Mouse (Mus musculus) frontal cortex, postnatal 36 days (tissue): ENCODE data around the gene Hpd.

ENCODE experiments used
- DNase-seq, 2 experiments: peaks; one replicate each; pipeline ENCODE4 v3.0.0; 2022; ENCODE audit warnings: low spot score in 2 of 2

The Hpd gene

DNA sequence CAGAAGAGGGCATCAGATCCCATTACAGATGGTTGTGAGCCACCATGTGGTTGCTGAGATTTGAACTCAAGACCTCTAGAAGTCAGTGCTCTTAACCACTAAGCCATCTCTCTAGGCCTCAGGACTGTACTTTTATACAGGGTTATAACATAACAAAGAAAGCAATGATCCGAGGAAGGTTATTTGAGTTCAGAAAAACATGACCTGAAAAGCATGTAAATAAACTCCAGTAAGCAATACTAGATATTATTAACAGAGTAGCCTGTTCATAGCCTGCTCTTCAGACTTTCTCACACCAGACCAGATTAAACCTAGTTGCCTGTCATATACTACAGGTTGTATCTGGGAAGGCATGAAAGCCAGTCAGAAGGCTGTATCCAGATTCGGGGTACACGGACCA lies 4.8 kb upstream of the Hpd start:
- no peak for DNase-seq

DNA sequence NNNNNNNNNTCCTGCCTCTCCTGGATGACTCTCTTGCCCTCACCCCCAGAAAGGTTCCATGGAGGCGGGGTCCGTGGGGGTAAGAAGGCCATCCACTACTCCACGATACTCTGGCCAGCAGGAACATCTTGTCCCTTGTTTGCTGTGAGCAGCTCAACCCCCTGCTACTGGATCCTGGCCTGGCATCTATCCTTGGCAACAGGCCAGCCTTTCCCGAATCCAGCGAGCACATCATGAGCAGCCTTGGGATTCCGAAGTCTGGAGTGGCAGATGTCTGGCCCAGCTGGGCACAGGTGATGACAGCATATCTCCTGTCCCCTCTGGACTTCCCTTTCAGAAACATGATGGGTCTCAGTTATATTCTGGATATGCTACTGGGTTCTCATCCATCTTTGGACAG lies 3.4 kb upstream of the Hpd start:
- no peak for DNase-seq

DNA sequence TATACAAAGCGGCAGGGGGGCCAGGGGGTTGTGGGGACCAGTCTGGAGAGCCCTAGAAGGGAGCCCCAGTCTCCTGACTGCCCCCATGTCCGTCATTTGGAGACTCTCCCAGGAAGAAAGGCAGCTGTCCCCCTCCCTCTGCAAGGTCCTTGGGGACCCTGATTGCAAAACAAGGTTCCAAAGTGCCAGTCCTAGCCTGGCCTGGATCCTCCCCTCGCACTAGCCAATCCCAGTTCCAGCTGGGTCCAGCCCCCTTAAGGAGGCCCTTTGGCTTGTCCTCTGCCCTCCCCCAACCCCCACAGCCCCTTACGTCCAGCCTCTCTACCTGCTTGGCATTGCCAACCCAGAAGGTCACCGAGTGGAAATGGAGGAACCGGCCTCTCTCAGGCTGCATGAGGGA lies 991 bp downstream of the Hpd start:
- DNase-seq: no peak

DNA sequence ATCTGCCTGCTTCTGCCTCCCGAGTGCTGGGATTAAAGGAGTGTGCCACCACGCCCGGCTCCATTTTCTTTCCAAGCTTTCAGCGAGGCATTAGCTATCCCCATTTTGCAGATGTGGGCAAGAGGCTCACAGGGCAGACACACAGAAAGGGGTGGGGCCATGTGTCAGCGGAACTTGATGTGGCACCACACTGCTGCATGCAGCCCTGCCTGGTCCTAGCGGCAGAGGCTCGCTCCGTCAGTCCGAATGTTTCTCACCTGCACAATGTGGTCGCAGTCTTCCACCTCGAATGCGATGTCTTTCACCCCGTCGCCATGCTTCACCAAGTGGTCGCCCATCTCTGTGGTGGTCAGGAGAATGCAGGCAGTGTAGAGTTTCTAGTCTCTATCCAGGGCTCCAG lies 2.1 kb downstream of the Hpd start:
- no peak for DNase-seq

DNA sequence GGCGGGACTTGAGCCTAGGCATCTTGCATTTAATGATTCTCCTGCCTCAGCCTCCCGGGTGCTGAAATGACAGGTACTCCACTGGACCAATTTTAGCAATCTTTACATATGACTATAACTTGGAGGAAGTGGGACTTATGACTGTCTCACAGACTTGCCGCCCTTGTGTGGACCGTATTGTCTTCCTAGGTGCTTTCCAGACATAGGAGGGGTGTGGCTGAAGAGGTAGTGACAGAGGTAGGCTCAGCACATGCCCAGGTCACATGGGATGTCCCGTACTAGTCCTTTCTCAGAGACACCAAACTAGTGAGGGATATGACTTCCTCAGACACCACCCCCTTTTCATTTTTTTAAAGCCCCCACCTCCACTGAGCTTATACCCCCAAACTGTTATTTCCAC lies 3.7 kb downstream of the Hpd start:
- DNase-seq: no peak

DNA sequence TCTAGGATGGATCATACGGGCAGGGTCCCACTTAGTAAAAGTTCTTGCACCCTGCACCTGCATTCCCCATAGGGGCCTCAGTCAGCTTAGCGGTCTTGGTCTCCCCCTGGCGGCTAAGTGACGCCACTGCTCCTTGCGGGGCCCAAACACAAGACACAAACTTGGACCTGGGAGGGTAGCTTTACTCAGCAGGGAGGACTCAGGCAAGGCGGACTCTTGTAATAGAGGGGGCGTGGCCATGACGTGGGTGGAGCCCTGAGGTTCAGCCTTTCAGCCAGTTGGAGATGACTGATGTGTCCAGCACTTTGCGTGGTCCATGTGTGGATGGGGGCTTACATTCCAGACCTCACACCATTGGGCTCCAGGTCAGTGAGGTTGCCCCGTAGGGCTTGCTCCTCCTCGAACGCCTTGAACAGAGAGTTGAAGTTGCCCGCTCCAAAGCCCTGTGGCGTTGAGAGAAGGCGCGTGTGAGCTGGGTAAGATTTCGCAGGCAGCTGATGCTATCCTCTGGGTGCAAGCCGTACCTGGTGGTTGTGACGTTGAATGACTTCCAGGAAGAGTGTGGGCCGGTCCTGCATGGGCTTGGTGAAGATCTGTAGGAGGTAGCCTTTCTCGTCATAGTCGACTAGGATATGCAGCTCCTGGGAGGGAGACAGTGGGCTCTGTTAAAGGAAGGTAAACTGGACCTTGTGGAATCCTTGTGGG lies 10.7 kb downstream of the Hpd start:
- peak; percentile 83 to 84 for DNase-seq

DNA sequence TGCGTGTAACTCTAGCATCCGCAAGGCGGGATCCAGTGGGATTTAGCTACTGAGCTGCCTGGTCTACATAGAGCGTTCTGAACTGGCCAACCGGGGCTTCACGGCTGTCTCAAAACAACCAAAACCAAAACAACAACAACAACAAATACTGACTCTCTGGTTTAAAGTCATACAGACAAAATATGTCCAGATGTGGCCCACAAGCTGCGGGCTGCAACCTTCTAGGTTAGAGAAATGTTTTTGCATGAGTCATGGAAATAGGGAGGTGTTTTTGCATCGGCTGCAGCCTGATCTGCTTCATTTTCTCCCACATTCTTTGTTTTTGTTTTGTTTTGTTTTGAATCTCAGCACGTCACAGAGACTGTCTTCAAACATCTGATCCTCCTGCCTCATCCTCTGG lies 12.2 kb downstream of the Hpd start:
- DNase-seq: no peak

DNA sequence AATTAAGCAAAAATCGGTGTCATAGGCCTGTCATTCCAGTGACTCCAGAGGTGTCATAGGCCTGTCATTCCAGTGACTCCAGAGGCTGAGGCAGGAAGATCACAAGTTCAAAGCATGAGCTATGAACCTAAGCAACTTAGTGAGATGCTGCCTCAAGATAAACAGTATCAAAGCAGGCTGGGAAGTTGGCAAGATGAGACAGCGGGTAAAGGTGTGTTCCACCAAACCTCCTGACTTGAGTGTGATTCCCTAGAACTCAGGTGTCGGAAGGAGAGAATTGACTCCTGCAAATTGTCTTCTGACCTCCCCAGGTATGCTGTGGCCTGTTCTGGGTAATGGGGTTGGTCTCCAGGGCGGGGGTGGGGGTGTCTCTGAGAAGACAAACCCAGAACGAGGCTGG lies 13.2 kb downstream of the Hpd start, which contains the start of gene Psmd9:
Gene Psmd9, plus strand, starts transcription at position 130 of the 400 bp plus-strand sequence.
- DNase-seq: no peak

DNA sequence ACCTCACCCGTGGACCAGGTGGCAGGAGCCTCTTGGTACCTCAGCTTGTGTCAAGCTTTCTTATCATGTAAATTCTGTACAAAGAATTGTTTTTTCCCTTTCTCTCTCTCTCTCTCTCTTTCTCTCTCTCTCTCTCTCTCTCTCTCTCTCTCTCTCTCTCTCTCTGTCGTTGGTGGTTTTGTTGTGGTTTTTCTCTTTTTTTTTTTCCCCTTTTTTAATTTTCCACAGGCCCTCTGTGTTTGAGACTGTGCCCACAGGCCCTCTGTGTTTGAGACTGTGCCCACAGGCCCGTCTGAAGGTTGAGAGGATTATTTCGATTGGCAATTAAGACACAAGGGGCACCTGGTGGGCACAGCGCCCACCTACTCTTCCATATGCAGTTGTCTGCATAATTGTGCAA lies 14.9 kb downstream of the Hpd start:
- no peak for DNase-seq

DNA sequence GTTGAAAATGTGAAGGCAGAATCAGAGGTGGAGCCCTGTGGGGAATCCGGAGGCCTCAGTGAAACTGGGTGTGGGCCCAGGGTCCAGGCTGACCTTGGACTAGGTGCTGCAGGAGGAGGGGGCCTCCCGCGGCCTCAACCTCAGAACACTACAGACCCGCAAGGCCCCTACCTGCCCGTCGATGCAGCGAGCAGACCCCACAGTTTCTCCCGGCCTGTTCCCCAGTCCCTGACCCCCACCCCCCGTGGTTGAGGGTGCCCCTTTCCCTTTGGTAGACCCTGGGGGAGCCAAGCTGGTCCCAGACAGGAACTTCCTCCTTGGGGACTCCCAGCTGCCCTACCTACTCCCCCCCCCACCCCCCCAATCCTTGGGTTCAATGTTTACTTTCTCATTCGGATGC lies 16.1 kb downstream of the Hpd start:
- DNase-seq: no peak

DNA sequence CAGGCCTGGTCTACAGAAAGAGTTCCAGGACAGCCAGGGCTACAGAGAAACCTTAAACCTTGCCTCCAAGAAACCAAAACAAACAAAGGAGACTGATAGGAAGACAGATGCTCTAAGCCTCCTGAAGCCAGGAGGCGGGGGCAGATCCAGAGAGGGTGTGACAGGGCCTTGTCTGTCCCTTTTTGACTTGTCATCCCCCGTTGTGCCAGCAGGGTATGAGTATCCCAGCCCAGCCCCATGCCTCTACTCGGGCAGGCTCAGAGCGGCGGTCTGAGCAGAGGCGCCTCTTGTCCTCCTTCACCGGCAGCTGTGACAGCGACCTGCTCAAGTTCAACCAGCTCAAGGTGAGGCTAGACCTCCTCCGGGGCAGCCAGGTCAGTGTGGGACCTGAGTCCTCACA lies 19.6 kb downstream of the Hpd start:
- DNase-seq: no peak

DNA sequence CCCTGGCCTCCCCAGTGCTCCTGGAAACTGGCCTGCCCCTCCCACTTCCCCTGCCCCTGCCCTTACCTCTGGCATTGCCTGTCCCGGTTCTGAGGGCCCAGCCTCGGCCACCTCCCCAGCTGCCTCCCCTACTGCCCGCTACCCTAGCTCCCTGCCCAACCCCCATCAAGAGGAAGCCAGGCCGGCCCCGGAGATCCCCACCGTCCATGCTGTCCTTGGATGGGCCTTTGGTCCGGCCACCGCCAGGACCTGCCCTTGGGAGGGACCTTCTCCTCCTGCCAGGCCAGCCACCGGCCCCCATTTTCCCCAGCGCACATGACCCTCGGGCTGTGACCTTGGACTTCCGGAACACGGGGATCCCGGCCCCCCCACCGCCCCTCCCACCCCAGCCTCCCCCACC lies 22.2 kb downstream of the Hpd start:
- no peak for DNase-seq

DNA sequence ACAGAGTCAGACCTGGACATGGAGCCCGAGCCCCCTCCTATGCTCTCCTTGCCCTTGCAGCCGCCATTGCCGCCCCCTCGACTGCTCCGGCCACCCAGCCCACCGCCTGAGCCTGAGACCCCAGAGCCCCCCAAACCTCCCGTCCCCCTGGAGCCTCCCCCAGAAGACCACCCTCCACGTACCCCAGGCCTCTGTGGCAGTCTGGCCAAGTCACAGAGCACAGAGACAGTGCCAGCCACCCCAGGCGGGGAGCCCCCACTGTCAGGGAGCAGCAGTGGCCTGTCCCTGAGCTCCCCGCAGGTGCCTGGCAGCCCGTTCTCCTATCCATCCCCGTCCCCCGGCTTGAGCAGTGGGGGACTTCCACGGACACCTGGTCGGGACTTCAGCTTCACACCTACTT lies 22.7 kb downstream of the Hpd start:
- DNase-seq: no peak

DNA sequence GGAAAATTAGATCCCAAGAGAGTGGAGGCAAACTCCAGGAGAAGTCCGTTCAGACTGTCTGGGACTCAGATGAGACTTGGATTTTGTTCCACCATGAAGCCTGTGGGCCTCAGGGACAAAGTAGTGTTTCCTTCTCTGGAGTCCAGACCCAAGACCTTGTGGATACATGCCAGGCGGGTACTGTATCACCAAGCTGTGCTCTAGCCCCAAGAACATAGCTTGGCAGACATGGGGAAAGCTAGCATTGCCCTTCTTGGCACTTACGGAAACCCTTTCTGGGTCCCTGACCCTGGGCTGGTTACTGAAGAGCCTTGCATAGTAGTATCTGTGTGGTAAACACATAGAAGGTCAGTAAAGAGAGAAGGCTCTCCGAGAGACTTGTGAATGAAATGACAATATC lies 23.1 kb downstream of the Hpd start:
- DNase-seq: no peak

DNA sequence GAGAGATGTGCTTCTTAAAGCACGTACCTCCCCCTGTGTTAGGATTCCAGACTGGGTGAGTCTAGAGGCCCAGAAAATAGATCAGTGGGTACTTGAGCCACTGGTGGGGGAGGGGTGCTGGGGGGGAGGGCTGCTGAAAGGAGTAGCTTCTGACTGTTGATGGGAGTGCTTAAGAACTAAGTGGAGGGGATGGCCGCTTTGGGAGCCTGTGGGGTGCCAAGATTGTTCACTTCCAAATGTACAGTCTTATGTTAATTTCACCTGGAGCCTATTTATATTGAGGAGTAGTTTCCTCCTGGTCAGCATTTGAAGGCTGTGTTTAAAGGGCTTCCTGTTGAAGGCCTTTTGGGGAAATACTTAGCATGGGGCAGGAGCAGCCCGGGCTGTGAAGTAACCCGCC lies 24.6 kb downstream of the Hpd start:
- no peak for DNase-seq

DNA sequence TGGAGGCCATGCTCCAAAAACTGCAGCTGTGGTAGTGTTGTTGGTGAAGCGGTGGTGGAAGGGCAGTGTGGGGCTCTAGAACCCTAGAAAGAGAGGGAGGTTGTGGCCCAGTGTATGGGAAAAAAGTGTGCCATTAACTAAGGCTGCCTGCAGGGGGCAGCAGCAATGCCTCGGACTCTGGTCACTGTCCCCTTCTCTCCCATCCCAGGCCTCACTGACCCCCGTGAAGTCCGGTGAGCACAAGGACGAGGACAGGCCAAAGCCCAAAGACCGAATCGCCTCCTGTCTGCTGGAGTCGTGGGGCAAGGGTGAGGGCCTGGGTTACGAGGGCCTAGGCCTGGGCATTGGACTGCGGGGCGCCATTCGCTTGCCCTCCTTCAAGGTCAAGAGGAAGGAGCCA lies 25.8 kb downstream of the Hpd start:
- no peak for DNase-seq

DNA sequence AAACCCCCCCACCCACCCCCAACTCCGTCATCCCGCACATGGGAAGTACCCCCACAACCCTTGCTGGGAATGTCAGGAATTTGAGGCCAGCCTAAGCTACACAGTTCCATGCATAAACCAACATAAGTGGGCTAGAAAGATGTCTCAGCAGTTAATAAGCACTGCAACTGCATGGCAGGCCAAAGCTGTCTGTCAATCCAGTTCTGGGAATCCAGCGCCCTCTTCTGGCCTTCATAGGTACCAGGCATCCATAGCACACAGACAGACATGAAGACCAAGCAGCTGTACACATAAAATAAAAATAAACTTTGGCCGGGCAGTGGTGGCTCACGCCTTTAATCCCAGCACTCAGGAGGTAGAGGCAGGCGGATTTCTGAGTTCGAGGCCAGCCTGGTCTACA lies 27.1 kb downstream of the Hpd start:
- peak in 1 of 2 experiments; percentile 68 for DNase-seq

DNA sequence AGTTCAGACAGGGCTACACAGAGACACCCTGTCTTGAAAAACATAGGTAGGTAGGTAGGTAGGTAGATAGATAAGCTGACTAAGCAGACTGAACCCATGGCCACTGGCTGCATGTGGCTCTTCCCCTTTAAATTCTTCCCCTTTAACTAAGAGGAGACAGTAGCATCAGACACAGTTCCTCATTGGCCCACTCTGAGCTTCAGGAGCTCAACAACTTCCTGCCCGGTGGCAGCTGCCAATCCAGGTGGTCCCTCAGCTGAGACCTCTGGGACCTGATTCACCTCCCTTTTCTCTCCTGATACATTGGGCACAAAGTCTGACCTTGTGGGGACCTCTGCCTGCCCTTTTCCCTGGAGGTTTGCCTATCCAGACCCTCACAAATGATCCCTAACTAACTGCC lies 29.6 kb downstream of the Hpd start:
- no peak for DNase-seq

DNA sequence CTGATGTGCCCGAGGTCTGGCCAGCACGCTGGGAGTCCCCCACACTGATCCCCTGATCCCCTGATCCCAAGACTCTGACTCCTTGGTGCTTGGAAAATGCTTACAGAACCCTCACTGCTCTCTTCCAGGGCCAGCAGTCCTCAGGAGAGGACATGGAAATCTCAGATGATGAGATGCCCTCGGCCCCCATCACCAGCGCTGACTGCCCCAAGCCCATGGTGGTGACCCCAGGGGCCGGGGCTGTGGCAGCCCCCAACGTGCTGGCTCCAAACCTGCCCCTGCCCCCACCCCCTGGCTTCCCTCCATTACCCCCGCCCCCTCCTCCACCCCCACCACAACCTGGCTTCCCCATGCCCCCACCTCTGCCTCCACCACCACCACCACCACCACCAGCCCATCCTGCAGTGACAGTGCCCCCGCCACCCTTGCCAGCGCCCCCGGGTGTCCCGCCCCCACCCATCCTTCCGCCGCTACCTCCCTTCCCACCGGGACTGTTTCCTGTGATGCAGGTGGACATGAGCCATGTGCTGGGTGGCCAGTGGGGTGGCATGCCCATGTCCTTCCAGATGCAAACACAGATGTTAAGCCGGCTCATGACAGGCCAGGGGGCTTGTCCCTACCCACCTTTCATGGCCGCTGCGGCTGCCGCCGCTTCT lies 30.7 kb downstream of the Hpd start:
- DNase-seq: no peak

DNA sequence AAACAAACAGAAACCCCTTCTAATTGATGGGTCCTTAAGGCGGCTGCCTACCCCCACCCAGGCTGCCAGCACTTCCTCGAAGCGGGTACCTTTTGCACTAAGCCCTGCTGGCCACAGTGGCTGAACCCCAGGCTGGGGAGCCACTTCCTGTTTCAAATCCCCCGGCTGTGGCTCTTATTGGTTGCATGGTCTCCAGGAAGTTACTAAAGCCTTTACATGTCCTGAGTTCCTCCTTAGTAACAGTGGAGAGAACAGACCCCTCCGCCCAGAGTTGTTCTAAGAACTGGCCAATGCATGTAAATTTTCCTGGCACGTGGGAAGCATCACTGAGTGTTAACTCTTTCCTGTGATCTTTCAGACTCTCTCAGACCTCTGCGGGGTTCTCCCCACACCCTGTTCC lies 31.4 kb downstream of the Hpd start:
- no peak for DNase-seq

DNA sequence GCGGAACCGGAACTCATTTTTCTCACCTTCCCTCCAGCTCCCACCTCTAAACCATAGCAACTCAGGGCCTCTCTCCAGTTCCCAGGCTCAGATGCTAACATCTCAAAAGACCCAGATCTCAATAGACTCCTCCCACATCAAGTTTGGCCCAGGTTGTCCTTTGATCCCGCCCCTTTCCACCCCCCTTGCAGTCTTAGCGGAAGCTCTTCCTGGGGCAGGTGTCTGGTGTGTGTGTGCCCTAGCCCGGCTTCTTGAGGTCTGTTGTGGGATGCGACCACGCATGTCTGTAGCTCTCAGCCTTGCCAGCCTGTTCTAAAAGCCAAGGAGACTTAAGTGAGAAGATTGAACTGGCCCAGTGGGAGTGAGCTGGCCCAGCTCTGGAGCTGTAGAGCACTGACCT lies 31.9 kb downstream of the Hpd start:
- DNase-seq: no peak

DNA sequence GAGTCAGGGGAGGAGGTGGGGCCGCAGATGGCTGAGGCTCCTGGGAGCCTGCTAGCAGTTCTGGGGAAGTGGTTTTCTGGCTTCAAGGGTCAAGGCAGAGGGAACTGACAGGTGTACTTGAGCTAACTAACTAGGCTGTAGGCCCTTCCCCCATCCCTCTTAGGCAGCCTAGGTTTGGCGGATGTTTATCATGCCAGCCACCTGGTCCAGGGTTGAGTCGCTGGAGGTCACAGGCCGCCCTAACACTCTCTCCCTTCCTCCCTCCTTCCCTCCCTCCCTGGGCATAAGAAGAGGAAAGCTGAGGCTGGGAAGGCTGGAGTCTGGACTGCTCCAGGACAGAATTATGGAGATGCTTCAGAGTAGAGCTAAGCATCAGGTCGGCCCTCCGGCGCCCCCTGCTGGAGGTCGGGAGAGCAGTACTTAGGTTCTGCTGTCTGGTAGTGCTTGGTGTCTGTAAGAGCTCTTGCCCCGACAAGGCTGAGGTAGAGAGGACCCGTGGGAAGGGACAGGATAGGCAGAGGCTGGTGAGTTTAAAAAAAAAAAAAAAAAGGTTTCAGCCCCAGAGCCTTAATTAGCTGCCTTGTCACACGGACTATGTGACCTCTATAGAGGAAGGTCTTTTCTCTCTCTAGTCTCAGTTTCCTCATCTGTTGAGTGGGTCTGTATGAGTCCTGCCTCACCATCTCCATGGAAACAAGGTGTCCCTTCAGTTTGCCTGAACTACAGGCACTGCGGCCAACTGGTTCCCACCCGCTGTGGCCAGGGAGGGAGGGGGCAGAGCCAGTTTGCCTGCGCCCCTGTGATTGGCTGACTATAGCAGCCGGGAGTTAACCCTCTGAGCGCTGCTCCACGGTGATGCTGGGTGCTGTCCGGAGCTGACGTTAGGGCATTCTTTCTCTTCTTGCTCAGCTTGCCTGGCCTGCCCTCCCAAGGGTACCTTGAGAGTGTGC lies 32.8 kb downstream of the Hpd start:
- peak; percentile 87 to 93 for DNase-seq
